Mouse (Mus musculus) adrenal gland, adult 10 weeks (tissue): Measurements from ENCODE around the gene Tm6sf1. TPM values are rescaled to one million over a fixed set of nuclear protein-coding genes. Genes with fewer than 3 reads are reported as not detected.

Experiments
- polyA plus RNA-seq: library from polyadenylated mRNA; stranded (reverse); fragments of 350-450 nt; fragmentation: Illumina TruSeq; extraction: RNeasy Lipid Tissue Mini Kit (QIAGEN cat#74804); gene quantifications from one replicate; pipeline ENCODE4 v1.2.3, GENCODE M21; 2014; ENCODE audit warnings: low read depth, low replicate concordance

Gene Tm6sf1
- polyA plus RNA-seq, result 19.6 TPM

GRCm38 (mm10) chr7:81858968-81859721 is at the start of gene Tm6sf1:
TSS of gene Tm6sf1 (plus strand) at chr7:81859001.

GRCm38 (mm10) chr7:81829379-81829894 is 29.4 kb upstream of the Tm6sf1 start, which contains the start of gene Btbd1:
TSS of gene Btbd1 (minus strand) at chr7:81829431.

DNA sequence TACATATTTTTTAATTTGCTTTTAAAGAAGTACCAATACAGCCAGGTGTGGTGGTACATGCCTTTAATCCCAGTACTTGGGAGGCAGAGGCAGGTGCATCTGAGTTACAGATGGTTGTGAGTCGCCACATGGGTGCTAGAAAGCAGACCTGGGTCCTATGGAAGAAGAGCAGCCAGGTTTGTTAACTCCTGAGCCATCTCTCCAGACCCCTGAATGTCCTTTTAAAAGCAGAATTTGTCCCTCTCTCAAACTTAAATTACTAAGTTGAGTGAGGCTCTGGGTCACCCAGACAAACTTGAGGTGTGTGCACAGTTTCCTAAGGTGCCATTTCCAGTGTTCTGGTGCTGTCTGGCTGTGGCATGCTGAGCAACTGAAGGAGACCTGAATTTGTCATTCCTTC is 3.1 kb upstream of the Tm6sf1 start, which contains the start of gene Gm10160:
Gm10160 (minus strand) TSS at position 101 of the 400 bp plus-strand sequence.

Other genes starting within 250 kb of the Tm6sf1 start
- 1.2 TPM for gene Homer2, start 151.5 kb upstream of the Tm6sf1 start, polyA plus RNA-seq
- 235 TPM for gene Ramac, start 96.1 kb upstream of the Tm6sf1 start, polyA plus RNA-seq
- 7.0 TPM for gene 3110040N11Rik, start 69.5 kb upstream of the Tm6sf1 start, polyA plus RNA-seq
- 461 TPM for gene Btbd1, start 29.6 kb upstream of the Tm6sf1 start, polyA plus RNA-seq
- gene Gm10160, start 3.2 kb upstream of the Tm6sf1 start, polyA plus RNA-seq, result not detected
- 32.5 TPM for gene Hdgfl3, start 75.5 kb downstream of the Tm6sf1 start, polyA plus RNA-seq
- gene Bnc1, start 133.3 kb downstream of the Tm6sf1 start, polyA plus RNA-seq, result 0.23 TPM